Mouse (Mus musculus) cerebellum, postnatal 14 days (tissue): ENCODE results near the gene Smug1.

Source experiments
- DNase-seq, 2 experiments: peaks; one replicate each; pipeline ENCODE4 v3.0.0; 2021; ENCODE audit warnings: mixed read lengths in 2 of 2

Smug1 gene

DNA sequence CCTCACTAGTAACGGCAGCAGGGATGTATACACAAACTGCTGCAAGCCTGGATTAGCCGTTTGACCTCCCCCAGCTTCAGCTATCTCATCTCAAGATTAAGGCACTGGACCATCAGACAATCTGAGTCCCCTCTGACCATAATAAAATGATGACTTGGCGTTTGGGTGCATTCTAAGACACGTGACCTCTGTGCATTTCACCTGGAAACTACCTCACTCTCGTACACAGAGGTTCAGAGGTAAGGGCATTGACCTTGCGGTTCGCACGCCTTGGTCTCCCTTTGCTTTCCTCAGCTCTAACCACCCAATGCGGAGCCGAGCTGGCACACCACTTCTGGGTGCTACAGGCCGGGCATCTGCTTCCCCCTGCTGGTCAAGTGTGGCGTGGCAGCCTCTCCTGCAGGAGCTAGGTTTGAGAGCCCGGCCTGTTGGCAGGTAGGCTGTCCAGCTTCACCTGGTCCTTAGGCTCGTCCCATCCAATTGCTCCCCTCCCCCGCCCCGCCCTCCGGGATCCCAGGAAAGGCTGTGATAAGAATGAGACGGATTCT lies 10.1 kb upstream of the Smug1 start:
- peak; percentile 98 to 99 for DNase-seq

- no peak for DNase-seq
Observed at GRCm38 (mm10) chr15:103173251-103173650, 6.4 kb upstream of the Smug1 start.

GRCm38 (mm10) chr15:103172537-103172936 lies 5.6 kb upstream of the Smug1 start:
- peak; percentile 71 to 81 for DNase-seq

DNA sequence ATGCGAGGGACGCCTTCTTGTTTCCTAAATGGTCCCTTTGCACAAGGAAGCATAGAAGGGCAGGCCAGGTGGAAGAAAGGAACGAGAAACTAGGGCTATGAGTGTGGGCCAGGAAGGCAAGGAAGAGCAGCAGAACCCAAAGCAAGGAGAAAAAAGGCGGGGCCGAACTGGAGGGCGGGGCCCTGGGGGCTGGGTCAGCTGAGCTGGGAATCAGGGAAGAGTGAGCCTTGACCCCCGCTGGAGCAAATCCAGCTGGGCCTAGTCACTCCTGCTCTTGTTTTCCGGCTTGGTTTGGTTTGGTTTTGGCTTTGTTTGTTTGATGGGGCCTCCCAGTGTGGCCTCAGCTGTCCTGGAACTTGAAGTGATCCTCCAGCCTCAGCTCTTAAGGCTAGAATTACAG lies 4.4 kb upstream of the Smug1 start:
- no peak for DNase-seq

GRCm38 (mm10) chr15:103170316-103170679 lies 3.4 kb upstream of the Smug1 start:
- no peak for DNase-seq

DNA sequence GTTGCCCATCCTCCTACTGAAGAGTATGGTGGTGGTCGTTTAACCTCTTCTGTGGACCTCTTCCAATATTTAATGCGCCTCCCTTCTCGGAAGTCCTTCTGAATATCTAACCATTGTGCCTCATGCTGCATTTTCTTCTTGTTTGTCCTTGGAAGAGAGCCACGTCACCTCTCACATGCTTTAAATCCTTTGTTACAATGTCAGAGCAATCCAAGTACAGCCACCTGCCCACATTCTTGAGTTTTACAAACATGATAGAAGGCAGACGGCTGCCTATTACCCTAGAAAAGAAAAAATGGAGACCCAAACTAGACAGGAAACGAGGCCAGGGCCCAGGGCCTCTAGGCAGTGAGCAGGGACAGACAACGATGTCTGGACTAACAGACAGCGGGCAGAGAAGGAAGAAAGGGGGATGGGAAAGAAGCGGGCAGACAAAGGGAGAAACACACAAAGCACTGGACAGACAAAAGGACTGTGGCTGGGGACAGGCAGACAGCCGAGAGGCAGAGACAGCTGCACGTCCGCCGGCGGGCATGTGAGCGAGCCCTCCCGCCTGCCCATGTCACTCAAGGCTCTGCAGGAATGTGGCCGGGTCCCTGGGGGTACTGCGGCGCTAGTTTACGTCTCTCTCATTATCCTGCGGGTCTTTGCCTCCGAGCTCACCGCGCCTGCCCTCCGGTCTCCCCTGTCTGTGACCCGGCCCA lies 2.9 kb upstream of the Smug1 start:
- no peak for DNase-seq

- DNase-seq = no peak
Observed at GRCm38 (mm10) chr15:103168801-103169611, 2.1 kb upstream of the Smug1 start.

DNA sequence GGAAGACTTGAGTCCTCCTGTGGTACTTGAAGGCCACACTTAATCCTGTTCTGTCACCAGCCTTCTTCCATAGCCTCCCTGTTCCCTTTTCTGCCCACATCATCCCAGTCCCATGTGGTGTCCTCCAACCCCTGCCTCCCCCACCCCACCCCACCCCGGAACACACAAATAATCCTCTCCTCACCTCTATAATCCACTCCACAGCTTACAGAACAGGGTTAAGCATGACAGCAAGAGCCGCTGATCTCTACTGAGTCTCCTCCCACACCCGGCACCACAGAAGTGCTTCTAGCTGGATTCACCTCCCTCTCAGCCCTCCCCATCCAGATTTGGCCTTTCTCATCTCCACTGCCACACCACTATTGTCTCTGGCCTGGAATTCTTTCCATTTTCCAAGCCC lies 894 bp upstream of the Smug1 start:
- DNase-seq = no peak

- DNase-seq = no peak
Observed at GRCm38 (mm10) chr15:103165924-103166323, 968 bp downstream of the Smug1 start.

GRCm38 (mm10) chr15:103165379-103165778 lies 1.5 kb downstream of the Smug1 start:
- DNase-seq = peak; percentile 95 to 96

DNA sequence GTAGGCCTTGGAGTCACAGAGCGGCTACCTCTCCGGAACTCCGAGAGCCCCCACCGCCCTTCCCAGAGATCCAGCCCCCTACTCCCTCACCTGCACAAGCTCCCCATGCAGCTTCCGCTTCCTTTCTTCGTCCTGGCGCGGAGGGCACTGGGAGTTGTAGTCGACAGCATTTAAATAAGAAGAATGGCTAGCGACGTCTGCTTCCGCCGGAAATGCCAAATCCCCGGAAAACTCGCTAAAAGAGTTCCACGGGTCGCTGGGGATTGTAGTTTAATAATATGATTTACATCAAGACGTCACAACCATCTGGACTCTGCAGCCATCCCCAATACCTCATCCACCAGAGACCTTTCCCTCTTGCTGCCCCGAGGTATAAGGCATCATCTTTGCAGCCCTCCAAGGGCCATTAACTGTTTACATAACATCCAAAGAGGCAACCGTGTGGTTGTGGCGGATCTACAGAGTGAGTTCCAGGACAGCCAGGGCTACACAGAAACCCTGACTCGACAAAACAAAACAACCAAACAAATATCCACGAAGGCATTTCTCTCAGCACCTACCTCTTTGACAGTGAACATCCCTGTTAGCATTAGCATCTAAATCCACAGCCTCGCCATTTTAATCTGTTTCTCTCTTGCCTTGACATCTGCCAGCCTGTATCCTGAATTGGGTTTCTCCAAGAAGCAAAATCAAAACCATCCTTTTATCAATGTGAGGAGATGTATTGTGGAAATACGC lies 3.5 kb downstream of the Smug1 start:
- DNase-seq = peak; percentile 93

GRCm38 (mm10) chr15:103157585-103157984 lies 9.3 kb downstream of the Smug1 start:
- no peak for DNase-seq

GRCm38 (mm10) chr15:103156890-103157289 lies 10.0 kb downstream of the Smug1 start:
- no peak for DNase-seq

DNA sequence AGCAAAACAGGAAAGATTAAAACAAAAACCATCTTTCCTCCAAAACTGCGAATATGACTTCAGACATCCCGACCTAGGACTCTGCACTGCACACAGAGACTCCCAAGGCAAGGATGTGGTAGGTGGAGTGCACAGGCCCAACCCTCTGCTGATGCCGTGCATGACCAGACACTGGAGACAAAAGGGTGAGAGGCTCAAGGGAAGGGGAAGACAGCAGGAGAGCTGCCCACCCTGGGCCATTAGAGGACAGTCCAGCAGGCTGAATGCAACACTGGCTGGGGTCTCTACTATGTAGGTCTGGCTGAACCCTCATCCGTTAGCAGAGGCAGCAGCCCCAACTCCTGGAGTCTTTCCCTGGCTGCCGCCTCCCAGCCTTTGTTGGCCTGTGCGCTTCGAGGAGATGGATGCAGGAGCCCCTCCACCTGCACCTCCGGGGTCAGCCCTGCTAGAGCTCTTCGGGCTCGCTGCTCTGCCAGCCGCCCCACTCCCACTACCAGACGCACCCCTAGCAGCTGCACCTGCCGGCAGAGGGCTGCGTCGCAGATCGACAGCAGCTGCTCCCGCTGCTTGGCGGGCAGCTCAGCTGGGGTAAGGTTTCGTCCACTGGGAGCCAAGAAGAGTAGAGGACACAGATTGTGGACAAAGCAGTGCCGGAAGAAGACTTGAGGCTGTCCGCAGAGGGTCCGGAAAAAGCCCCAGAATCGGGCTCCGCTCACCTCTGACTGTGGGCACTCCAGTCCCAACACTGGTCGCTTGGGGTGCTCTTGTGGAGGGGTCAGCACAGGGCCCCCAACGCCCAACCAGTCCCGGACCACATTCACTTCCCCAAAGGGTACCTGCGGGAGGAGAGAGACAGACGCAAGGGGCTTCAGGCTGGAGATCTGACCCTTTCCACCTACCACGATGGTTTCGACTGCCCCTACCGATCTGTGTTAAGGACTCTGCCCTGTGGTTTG lies 11.2 kb downstream of the Smug1 start:
- DNase-seq = no peak

- no peak for DNase-seq
Observed at GRCm38 (mm10) chr15:103152890-103153610, 13.8 kb downstream of the Smug1 start.

GRCm38 (mm10) chr15:103152371-103152770 lies 14.5 kb downstream of the Smug1 start:
- no peak for DNase-seq

DNA sequence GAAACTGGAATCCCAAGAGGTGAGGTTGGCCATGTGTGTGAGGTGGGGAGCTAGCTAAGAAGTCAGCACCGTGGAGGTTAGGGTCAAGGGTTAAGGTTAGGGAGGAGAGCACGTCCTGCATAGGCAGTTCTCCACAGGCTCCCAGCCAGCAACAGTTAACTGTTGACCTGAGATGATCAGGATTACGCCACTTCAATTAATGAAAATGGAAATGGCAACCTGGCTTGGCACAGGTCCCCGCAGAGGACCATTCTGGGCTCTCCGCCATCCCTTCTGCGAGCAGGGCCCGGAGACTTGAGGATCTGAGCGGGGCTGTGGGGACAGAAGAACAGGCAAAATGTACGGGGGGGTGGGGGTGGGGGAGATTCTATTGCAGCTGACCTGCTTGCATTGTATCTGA lies 19.1 kb downstream of the Smug1 start:
- peak; percentile 74 to 85 for DNase-seq

DNA sequence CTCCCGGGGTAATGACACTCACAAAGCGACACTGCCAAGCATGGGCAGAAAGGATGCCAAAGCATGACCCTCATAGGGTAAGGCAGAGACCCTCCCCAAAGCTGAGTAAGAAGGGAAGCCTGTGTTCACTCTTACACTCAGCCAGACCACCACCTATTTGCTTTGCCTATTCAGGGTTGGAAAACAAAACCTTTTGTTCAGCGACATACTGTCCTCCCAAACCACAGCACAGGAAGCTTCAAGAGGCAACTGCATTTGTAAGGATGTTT lies 19.5 kb downstream of the Smug1 start:
- no peak for DNase-seq

GRCm38 (mm10) chr15:103146627-103147421 lies 20.1 kb downstream of the Smug1 start:
- peak; percentile 58 to 62 for DNase-seq

- no peak for DNase-seq
Observed at GRCm38 (mm10) chr15:103145635-103146299, 21.1 kb downstream of the Smug1 start.
